Mouse (Mus musculus): Measurements from ENCODE around the gene Nop9.

DNA sequence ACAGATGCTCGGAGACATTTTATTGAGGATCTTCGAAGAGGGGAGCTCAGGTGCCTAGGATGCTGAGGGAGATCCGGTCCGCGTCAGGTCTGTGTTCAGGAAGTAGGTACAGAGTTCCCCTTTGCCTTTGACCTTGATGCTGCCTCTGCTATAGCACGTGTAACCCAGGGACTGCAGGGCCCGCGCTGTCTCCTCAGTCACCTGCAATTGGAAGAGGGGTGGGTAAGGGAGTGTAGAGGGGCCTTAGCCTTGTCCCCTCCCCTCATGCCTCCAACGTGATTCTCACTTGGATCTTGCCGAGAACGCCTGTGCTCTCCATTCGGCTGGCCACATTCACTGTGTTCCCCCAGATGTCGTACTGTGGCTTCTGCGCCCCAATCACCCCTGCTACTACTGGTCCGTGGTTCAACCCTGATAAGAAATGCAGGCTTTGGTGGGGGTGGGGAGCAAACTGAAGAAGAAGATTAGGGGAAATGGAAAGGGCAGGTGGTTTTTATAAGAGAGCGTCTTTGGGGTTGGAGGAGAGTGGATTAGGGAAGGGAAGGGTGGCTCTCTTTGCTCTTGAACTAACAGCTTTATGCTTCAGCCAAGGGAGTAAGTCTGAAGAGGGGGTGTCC lies 23.7 kb downstream of the Nop9 start:
- TF ChIP-seq CTCF (IDR thresholded peaks at IDR 0.05; ENCODE audit: low read depth) (no peak), EP300 (IDR thresholded peaks at IDR 0.05; ENCODE audit: low read depth) (no peak)

Measured in liver, postnatal 0 days (tissue).